Mouse (Mus musculus) kidney, postnatal 14 days (tissue): ENCODE measurements around the gene Kdm2a.

Experiments
- DNase-seq: peaks from one replicate; pipeline ENCODE4 v3.0.0; 2022; ENCODE audit warnings: mixed read lengths

The Kdm2a gene

GRCm38 (mm10) chr19:4397798-4398629 is at the start of gene Kdm2a:
Kdm2a (minus strand) TSS chr19:4398285.
- DNase-seq = peak; percentile 62

DNA sequence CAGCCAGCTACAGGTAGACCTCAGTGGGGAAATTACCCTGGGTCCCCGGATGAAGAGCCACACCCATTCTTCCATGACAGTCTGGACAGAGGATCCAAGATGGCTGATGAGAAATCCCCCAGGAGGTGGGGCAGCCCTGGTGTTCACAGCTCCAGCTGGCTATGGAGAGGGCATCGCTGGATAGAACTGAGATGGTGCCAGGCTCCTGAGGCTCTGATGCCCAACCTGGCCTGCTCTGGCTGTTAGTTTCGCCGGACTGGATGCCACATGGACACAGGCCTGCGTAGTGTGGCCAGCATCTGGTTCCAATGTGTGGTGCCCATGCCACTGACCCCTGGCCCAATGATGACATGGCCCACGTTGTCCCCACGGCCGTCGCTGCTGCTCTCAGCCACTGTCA is 49.4 kb upstream of the Kdm2a start:
- no peak for DNase-seq

DNA sequence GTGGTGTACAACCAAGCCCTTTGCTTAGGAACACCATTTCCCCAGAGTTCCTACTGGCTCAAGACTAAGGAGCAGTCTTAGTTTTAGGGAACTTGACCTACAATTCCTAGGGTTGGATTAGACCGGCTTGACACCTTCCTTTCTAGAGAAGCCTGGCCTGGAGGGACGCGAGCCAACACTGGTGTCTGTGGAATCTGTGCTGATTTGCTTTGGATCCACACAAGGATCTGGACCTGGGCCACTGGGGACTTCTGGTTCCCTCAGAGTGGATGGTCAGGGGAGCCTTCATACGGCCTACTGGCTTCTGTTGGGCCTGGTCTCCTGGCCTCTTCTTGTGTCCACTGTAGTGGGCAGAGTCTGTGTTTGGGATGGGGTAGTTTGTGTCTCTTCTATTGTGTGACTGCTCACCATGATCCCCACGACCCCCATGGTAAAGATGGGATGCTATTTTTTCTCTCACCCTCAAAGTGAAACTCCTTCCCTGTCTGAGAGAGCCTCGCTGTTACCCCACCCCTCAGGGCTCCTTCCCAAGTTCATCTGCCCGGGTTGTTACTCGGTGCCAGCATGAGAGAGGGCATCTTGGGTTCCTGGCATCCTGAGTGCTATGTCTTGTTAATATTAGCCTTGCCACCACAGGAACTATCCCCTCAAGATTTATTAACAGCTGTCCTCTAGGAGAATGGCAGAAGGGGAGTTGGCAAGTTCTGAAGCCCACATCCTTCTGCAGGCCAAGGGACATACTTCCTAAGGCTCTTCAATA is 48.8 kb upstream of the Kdm2a start:
- DNase-seq = no peak

- DNase-seq = peak; percentile 87
These were observed 44.3 kb upstream of the Kdm2a start for GRCm38 (mm10) chr19:4442408-4442807.

- DNase-seq = peak; percentile 91
These were observed 43.6 kb upstream of the Kdm2a start for GRCm38 (mm10) chr19:4441621-4442161.

DNA sequence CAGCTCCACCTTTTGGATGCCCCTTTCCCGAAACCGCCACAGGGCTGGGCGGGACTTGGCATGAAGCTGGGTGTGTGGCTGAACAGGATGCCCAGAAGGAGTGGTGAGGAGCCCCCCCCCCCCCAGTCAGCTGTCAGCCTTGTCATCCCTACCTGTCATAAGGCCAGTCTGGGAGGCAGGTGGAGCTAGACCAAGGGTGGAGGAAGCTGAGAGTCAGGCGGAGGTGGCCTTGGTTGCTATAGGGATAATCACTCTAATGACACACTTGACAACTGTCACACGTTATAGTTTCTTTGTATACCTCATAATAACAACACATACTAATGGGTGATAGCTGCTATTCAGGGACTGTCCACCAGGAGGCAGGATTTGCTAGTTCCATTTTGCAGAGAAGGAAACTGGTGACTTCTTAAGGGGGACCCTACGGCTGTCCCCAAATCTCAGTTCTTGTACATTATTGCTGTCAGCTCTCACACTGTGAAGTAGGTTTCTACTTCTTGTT is 43.1 kb upstream of the Kdm2a start:
- DNase-seq = peak; percentile 58

DNA sequence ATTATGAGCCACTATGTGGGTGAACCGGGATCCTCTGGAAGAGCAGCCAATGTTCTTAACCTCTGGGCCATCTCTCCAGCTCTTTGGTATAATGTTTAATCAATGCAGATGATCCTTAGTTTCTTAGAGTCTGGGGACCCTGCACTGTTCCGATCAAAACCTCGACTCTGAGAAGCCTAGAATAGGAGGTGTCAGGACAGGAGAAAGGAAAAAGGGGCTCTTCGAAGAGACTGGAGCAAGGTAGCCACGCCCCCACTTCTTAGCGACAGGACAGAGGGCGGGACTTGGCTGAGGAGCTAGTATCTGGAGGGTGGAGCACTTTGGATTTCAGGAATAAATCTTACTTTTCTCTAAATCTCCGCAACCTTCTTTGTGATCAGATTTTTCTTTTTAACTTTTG is 42.1 kb upstream of the Kdm2a start:
- DNase-seq = peak; percentile 80

- DNase-seq = peak; percentile 88
These were observed 41.2 kb upstream of the Kdm2a start, which contains the start of gene Rhod for GRCm38 (mm10) chr19:4439161-4439801. Rhod (minus strand) TSS chr19:4439432.

- DNase-seq = peak; percentile 24
These were observed 40.7 kb upstream of the Kdm2a start for GRCm38 (mm10) chr19:4438791-4439160.

- no peak for DNase-seq
These were observed 39.8 kb upstream of the Kdm2a start for GRCm38 (mm10) chr19:4437886-4438285.

DNA sequence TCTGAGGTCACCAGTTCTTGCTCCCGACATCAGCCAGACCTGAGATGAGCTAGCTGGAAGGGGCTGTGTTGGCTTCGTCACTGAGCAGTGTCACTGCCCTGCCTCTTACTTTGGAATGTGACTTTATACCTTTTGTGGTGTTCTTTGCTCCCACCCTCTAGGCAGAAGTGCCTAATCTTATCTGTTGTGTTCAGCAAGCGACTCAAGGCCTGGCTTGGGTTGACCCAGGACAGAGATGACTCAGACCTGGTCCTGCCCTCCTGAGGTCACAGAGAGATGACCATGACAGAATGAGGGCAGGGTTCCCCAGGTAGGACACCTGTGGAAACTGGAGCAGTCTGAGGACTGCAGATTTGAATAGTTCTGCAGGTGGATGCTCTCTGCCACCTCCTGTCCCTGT is 38.2 kb upstream of the Kdm2a start:
- no peak for DNase-seq

DNA sequence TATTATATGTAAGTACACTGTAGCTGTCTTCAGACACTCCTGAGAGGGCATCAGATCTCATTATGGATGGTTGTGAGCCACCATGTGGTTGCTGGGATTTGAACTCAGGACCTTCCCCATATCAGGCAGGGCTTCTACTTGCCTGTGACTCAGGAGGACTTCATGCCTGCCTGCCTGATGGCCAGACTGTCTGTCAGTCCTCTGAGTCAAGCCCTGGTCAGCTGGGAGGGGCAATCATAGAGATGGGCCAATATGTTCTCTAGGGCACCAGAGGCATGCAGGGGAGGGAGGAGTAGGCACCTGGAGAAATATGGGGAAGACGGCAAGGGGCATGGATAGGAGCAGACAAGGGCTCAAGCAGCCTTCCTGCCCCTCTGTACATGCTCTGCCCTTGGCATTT is 36.9 kb upstream of the Kdm2a start:
- DNase-seq = no peak

DNA sequence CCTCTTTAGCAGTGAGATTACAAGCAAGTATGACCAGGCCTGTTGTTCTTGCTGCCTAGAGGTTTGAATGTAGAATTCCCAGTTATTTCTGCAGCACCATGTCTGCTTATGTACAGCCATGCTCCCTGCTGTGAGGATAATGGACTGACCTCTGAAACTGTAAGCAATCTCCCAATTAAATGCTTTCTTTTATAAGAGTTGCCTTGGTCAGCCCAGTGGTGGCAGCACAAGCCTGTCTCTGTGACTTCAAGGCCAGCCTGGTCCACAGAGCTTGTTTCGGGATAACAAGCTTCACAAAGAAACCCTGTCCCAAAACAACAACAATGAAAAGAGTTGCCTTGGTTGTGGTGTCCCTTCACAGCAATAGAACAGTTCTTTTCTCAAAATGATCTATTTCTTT is 35.7 kb upstream of the Kdm2a start:
- no peak for DNase-seq

DNA sequence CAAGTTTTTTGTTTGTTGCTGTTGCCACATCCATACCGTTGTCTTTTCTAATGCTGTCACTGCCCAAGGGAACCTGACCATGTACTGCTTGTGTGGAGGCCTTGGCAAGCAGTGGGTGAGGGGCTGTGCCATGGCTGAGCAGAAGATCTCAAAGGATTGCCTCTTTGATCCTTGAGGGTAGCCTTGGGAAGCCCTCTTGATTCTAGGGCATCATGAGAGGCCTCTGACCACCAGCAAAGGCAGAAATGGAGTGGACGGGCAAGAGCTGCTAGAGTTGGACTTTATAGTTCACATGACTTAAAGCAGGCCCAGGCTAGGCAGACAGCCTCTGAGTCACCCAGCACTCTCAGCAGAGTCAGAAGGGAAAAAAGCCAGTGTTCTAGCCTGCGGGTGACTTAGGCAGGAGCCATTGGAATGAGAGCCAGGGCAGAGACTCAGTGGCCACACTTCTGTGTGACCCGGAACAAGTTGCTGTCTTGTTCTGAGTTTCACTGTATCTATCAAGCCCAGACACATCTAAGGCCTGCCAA is 32.1 kb upstream of the Kdm2a start:
- DNase-seq = no peak

- peak; percentile 67 for DNase-seq
These were observed 27.7 kb upstream of the Kdm2a start for GRCm38 (mm10) chr19:4425610-4426366.

DNA sequence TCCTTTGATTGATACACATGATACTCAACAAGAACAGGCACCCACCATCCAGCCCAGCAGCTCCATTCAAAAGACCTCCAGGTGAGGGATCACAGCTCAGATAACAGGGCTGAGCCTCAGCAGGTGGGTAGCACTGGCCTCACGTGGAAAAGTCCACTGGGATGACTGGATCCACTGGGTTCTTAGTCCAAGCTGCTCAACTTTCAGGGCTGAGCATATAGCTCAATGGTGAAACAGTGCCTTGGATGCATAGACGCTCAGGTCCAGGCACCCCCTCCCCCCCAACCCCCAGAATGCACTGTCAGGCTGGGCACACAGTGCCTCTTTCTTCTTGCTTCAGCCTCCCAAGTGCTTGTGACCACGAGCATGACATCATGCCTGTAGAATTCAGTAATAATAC is 24.9 kb upstream of the Kdm2a start:
- no peak for DNase-seq

DNA sequence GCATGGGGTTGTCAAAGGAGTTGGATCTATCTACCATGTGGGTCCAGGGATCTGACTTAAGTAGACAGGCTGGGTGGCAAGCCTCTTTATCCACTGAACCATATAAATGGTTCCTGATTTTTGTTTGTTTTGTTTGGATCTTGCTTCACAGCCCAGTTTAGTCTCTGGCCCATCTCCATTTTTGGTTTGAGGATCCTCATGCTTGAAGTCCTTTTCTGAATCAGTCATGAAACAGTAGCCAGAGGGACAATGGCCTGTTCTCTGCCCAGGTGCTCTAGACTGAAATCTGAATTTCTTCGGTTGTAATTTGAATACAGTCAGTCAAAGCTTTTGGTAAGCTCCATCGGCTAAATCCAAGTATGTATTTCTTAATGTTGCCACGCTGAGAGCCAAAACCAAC is 24.5 kb upstream of the Kdm2a start:
- no peak for DNase-seq

GRCm38 (mm10) chr19:4420153-4420910 is 22.2 kb upstream of the Kdm2a start:
- DNase-seq = no peak

DNA sequence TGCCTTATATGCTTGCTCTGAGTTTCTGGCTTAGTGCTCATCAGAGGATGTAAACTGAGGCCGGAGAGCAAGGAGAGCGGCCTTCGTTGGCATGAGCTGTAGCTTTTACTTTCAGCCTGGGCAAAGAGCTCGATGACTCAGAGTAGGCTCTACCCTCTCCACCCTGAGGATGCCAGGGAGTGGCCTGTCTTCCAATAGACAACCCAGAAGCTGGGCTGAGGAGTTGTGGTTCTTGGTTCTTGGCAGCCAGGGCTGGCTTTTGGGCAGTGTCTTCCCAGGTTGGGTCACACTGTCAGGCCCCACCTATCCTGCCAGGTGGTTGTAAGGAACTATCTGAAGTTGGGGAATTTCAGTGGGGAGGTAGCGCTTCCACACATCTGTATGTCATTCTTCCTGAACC is 21.6 kb upstream of the Kdm2a start:
- no peak for DNase-seq

- no peak for DNase-seq
These were observed 19.6 kb upstream of the Kdm2a start for GRCm38 (mm10) chr19:4417713-4418112.

DNA sequence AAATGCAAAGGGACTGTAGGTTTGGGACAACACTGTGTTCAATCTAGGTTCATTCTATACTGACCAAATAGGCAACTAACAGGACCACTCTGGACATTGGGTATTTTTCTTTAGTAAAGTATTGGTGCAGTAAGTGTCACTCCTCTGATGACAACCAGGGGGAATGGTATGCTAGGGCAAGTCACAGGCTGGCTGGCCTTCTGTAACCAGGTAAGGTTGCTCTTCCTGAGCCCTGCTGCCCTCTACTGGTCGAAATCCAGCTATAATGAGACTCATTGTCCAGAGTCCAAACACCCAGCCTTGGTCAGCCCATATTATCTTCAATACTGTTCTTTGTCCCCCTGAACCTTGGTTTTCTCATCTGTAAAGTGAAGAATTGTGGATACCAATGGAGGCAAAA is 19.1 kb upstream of the Kdm2a start:
- DNase-seq = peak; percentile 86
